Mouse (Mus musculus): Measurements from ENCODE around the gene Ripk4.

The Ripk4 gene

GRCm38 (mm10) chr16:97763061-97763989 is at the start of gene Ripk4:
TSS of gene Ripk4 (minus strand) at chr16:97763787.
- DNase-seq, result peak; percentile 9 to 12

- no peak for DNase-seq
Measured at GRCm38 (mm10) chr16:97808881-97809280, 45.3 kb upstream of the Ripk4 start.

- no peak for DNase-seq
Measured at GRCm38 (mm10) chr16:97805646-97806045, 42.1 kb upstream of the Ripk4 start.

- peak; percentile 8 to 17 for DNase-seq
Measured at GRCm38 (mm10) chr16:97804680-97805547, 41.3 kb upstream of the Ripk4 start.

- DNase-seq, result no peak
Measured at GRCm38 (mm10) chr16:97797950-97798869, 34.6 kb upstream of the Ripk4 start.

GRCm38 (mm10) chr16:97797212-97797611 is 33.6 kb upstream of the Ripk4 start:
- DNase-seq, result no peak

- no peak for DNase-seq
Measured at GRCm38 (mm10) chr16:97794256-97794655, 30.7 kb upstream of the Ripk4 start.

GRCm38 (mm10) chr16:97783057-97783456 is 19.5 kb upstream of the Ripk4 start:
- no peak for DNase-seq

GRCm38 (mm10) chr16:97778353-97779025 is 14.9 kb upstream of the Ripk4 start:
- peak; percentile 18 to 29 for DNase-seq

GRCm38 (mm10) chr16:97766501-97766900 is 2.9 kb upstream of the Ripk4 start:
- DNase-seq, result no peak

- DNase-seq, result no peak
Measured at GRCm38 (mm10) chr16:97764626-97765025, 1.0 kb upstream of the Ripk4 start.

GRCm38 (mm10) chr16:97763990-97764340 is 378 bp upstream of the Ripk4 start:
- DNase-seq, result no peak

GRCm38 (mm10) chr16:97761782-97762181 is 1.8 kb downstream of the Ripk4 start:
- DNase-seq, result no peak

- DNase-seq, result no peak
Measured at GRCm38 (mm10) chr16:97759681-97760080, 3.9 kb downstream of the Ripk4 start.

GRCm38 (mm10) chr16:97758288-97758687 is 5.3 kb downstream of the Ripk4 start:
- no peak for DNase-seq

GRCm38 (mm10) chr16:97756460-97756859 is 7.1 kb downstream of the Ripk4 start:
- DNase-seq, result no peak

- no peak for DNase-seq
Measured at GRCm38 (mm10) chr16:97752316-97752941, 11.2 kb downstream of the Ripk4 start.

GRCm38 (mm10) chr16:97751884-97752283 is 11.7 kb downstream of the Ripk4 start:
- peak in 1 of 2 experiments; percentile 13 for DNase-seq

- no peak for DNase-seq
Measured at GRCm38 (mm10) chr16:97748421-97748820, 15.2 kb downstream of the Ripk4 start.

GRCm38 (mm10) chr16:97738030-97738429 is 25.6 kb downstream of the Ripk4 start:
- DNase-seq, result no peak

GRCm38 (mm10) chr16:97736562-97736961 is 27.0 kb downstream of the Ripk4 start:
- DNase-seq, result no peak

Measured in thymus, adult 18-20 months (tissue).